Mouse (Mus musculus) mouse embryonic stem cell (cell line): Measurements from ENCODE around the gene Pcnx.

Source experiments
- in situ Hi-C, 2 experiments: fragments of 300-500 bp; cut with MboI; formaldehyde crosslinking; loops; 1 replicate in 1 of 2; 3 replicates in 1 of 2; pipeline ENCODE4 v1.14.3; 2019 to 2020; ENCODE audit warnings: low sequenced_read_pairs in 2 of 2, low pct_unique_long_range_greater_than_20kb in 1 of 2, mixed read lengths in 1 of 2; ENCODE audit not compliant: unreplicated experiment in 1 of 2

Gene Pcnx

GRCm38 (mm10) chr12:81884983-81885382 lies 25.2 kb downstream of the Pcnx start:
- in situ Hi-C loops = no loop called here

- in situ Hi-C loops = no loop called here
Measured at GRCm38 (mm10) chr12:81885982-81886381, 26.2 kb downstream of the Pcnx start.

- in situ Hi-C loops = no loop called here
Measured at GRCm38 (mm10) chr12:81888954-81889353, 29.1 kb downstream of the Pcnx start.

- in situ Hi-C loops = no loop called here
Measured at GRCm38 (mm10) chr12:81891946-81892345, 32.1 kb downstream of the Pcnx start.

- in situ Hi-C loops = no loop called here
Measured at GRCm38 (mm10) chr12:81894311-81894710, 34.5 kb downstream of the Pcnx start.

GRCm38 (mm10) chr12:81895986-81896385 lies 36.2 kb downstream of the Pcnx start:
- in situ Hi-C loops = no loop called here

GRCm38 (mm10) chr12:81904456-81904855 lies 44.6 kb downstream of the Pcnx start:
- in situ Hi-C loops = no loop called here

GRCm38 (mm10) chr12:81905865-81906264 lies 46.0 kb downstream of the Pcnx start:
- in situ Hi-C loops = no loop called here

- in situ Hi-C loops = no loop called here
Measured at GRCm38 (mm10) chr12:81907741-81908357, 48.0 kb downstream of the Pcnx start.

GRCm38 (mm10) chr12:81910439-81910838 lies 50.6 kb downstream of the Pcnx start:
- in situ Hi-C loops = loop anchor here (10.0 kb wide), 2 partner anchors 116 to 286 kb away; no protein-coding TSS in a partner anchor

GRCm38 (mm10) chr12:81915176-81915950 lies 55.5 kb downstream of the Pcnx start:
- in situ Hi-C loops = loop anchor here (10.0 kb wide), 2 partner anchors 121 to 291 kb away; no protein-coding TSS in a partner anchor

GRCm38 (mm10) chr12:81918346-81918745 lies 58.5 kb downstream of the Pcnx start:
- in situ Hi-C loops = loop anchor here (10.0 kb wide), 2 partner anchors 124 to 294 kb away; no protein-coding TSS in a partner anchor

- in situ Hi-C loops = loop anchor here (10.0 kb wide), 2 partner anchors 124 to 294 kb away; no protein-coding TSS in a partner anchor
Measured at GRCm38 (mm10) chr12:81918886-81919285, 59.1 kb downstream of the Pcnx start.

- in situ Hi-C loops = no loop called here
Measured at GRCm38 (mm10) chr12:81920027-81920426, 60.2 kb downstream of the Pcnx start.

GRCm38 (mm10) chr12:81920614-81921013 lies 60.8 kb downstream of the Pcnx start:
- in situ Hi-C loops = no loop called here

GRCm38 (mm10) chr12:81921785-81922184 lies 62.0 kb downstream of the Pcnx start:
- in situ Hi-C loops = no loop called here

GRCm38 (mm10) chr12:81922838-81923237 lies 63.0 kb downstream of the Pcnx start:
- in situ Hi-C loops = no loop called here

- in situ Hi-C loops = no loop called here
Measured at GRCm38 (mm10) chr12:81927163-81927562, 67.3 kb downstream of the Pcnx start.

GRCm38 (mm10) chr12:81927643-81928381 lies 68.0 kb downstream of the Pcnx start:
- in situ Hi-C loops = no loop called here
